Mouse (Mus musculus) kidney, adult 2 months (tissue): ENCODE data around the gene Prox1.

Source experiments
- CTCF ChIP-seq: fragments of 200-500 bp; conservative IDR thresholded peaks from 2 replicates; pipeline ENCODE4 v1.5.1; 2011; ENCODE audit warnings: low read depth, mild to moderate bottlenecking, control low read depth, low read length, moderate library complexity, mixed read lengths; ENCODE audit not compliant: insufficient read depth, insufficient read length
- POLR2A ChIP-seq: fragments of 200-500 bp; IDR thresholded peaks from one replicate; pipeline ENCODE4 v1.6.1; 2011; ENCODE audit warnings: low read depth, low read length, control low read depth

GRCm38 (mm10) chr1:190088929-190089328 is 81.6 kb downstream of the Prox1 start:
- no peak for TF ChIP-seq POLR2A
- TF ChIP-seq CTCF, result no peak
